Mouse (Mus musculus) intestine, postnatal 0 days (tissue): Measurements from ENCODE around the gene Gbgt1. TPM values are rescaled to one million over a fixed set of nuclear protein-coding genes. Genes with fewer than 3 reads are reported as not detected.

ENCODE experiments used
- ATAC-seq: fragments of 200-750 bp; cut with Nextera tagmentation; 2 replicates; pipeline ENCODE4 v1.8.0; 2017; ENCODE audit warnings: mild to moderate bottlenecking, moderate TSS enrichment, moderate library complexity
- H3K27ac ChIP-seq: fragments of 300-500 bp; sonication (generic); 2 replicates; pipeline ENCODE4 v1.5.1; 2014; ENCODE audit warnings: mild to moderate bottlenecking, low read depth, low read length, moderate library complexity
- H3K27me3 ChIP-seq: fragments of 300-500 bp; sonication (generic); replicated peaks from 2 replicates; pipeline ENCODE4 v1.6.1; 2014; ENCODE audit warnings: low read length, mixed read lengths; ENCODE audit not compliant: control insufficient read depth, insufficient read depth
- H3K36me3 ChIP-seq: fragments of 300-500 bp; sonication (generic); 2 replicates; pipeline ENCODE4 v1.6.1; 2014; ENCODE audit warnings: mild to moderate bottlenecking, moderate library complexity; ENCODE audit not compliant: control insufficient read depth, insufficient read depth
- H3K4me1 ChIP-seq: fragments of 300-500 bp; sonication (generic); replicated peaks from 2 replicates; pipeline ENCODE4 v1.6.1; 2014; ENCODE audit warnings: antibody characterized with exemption, low read length, mixed read lengths; ENCODE audit not compliant: control insufficient read depth, insufficient read depth
- H3K4me2 ChIP-seq: fragments of 300-500 bp; sonication (generic); replicated peaks from 2 replicates; pipeline ENCODE4 v1.6.1; 2014; ENCODE audit warnings: low read depth, mild to moderate bottlenecking, moderate library complexity
- H3K4me3 ChIP-seq: fragments of 300-500 bp; sonication (generic); 2 replicates; pipeline ENCODE4 v1.5.1; 2014; ENCODE audit warnings: low read depth, low read length
- H3K9ac ChIP-seq: fragments of 300-500 bp; sonication (generic); 2 replicates; pipeline ENCODE4 v1.6.1; 2014; ENCODE audit warnings: mild to moderate bottlenecking, low read depth, low read length
- H3K9me3 ChIP-seq: fragments of 300-500 bp; sonication (generic); 2 replicates; pipeline ENCODE4 v1.6.1; 2016; ENCODE audit warnings: mixed run types; ENCODE audit not compliant: control insufficient read depth
- CTCF ChIP-seq: sonication (generic); IDR thresholded peaks from 2 replicates; pipeline ENCODE4 v1.5.1; 2016; ENCODE audit warnings: low read depth, mild to moderate bottlenecking, control low read depth, antibody characterized with exemption, moderate library complexity
- WGBS: fragments of 180-500 bp; shearing (Covaris S2); extraction: QIAGEN DNeasy Blood & Tissue Kit; methylation state at CpG from one replicate; pipeline ENCODE4 v1.1.7; 2014; 5-methylcytosine and 5-hydroxymethylcytosine counted together
- polyA plus RNA-seq: library from polyadenylated mRNA; unstranded; fragments of >200 nt; fragmentation: Nextera tagmentation; extraction: Ambion mirVana; gene quantifications from 2 replicates; pipeline ENCODE4 v1.2.1, GENCODE M21; 2015

Gene Gbgt1
- polyA plus RNA-seq, 1 experiment from 2014 or later = 1.6 TPM

- Histone ChIP-seq H3K4me2 (no peak overlapping the region), H3K27ac (no peak overlapping the region), H3K36me3 (peaks cover 86% of the 10 kb centered on the region), H3K4me3 (no peak overlapping the region), H3K4me1 (no peaks in the 10 kb centered on the region), H3K27me3 (no peaks in the 10 kb centered on the region), H3K9me3 (no peaks in the 10 kb centered on the region), H3K9ac (no peak overlapping the region)
- 49% methylated on average over 11 of the region's 11 CpGs for WGBS
- peak; percentile 100 for TF ChIP-seq CTCF
- peak; percentile 55 for ATAC-seq
Observed at GRCm38 (mm10) chr2:28547237-28548172, 50.8 kb downstream of the Gbgt1 start.

- TF ChIP-seq CTCF = no peak
- ATAC-seq = no peak
- 90% methylated on average over 13 of the region's 13 CpGs for WGBS
- Histone ChIP-seq H3K4me2 (no peak overlapping the region), H3K36me3 (peaks cover 88% of the 10 kb centered on the region), H3K9me3 (no peaks in the 10 kb centered on the region), H3K27me3 (no peaks in the 10 kb centered on the region), H3K4me1 (no peaks in the 10 kb centered on the region), H3K9ac (no peak overlapping the region), H3K27ac (no peak overlapping the region), H3K4me3 (no peak overlapping the region)
Observed at GRCm38 (mm10) chr2:28549157-28549556, 52.5 kb downstream of the Gbgt1 start.

- WGBS = 96% methylated on average over 5 of the region's 5 CpGs
Observed at GRCm38 (mm10) chr2:28552301-28552700, 55.6 kb downstream of the Gbgt1 start.

More at GRCm38 (mm10) chr2:28552301-28552700, 55.6 kb downstream of the Gbgt1 start:
- no peak overlapping the region for H3K4me2 ChIP-seq
- no peak for ATAC-seq
- H3K27me3 ChIP-seq = no peaks in the 10 kb centered on the region
- H3K4me3 ChIP-seq = no peak overlapping the region
- no peak overlapping the region for H3K9ac ChIP-seq
- H3K36me3 ChIP-seq = peaks cover 65% of the 10 kb centered on the region
- H3K4me1 ChIP-seq = no peaks in the 10 kb centered on the region
- H3K9me3 ChIP-seq = no peaks in the 10 kb centered on the region
- H3K27ac ChIP-seq = no peak overlapping the region
- no peak for TF ChIP-seq CTCF

Other genes with a start within 250 kb of the Gbgt1 start
- gene Ppp1r26, start 50.1 kb upstream of the Gbgt1 start, polyA plus RNA-seq = 0.61 and 0.73 TPM in 2 replicates
- gene 1700007K13Rik, start 30.6 kb upstream of the Gbgt1 start, polyA plus RNA-seq = not detected in 2 replicates
- 24.5 and 25.1 TPM in 2 replicates for gene Mrps2, start 28.8 kb upstream of the Gbgt1 start, polyA plus RNA-seq
- gene Gm10134, start 9.2 kb downstream of the Gbgt1 start, polyA plus RNA-seq = 6.0 and 8.7 TPM in 2 replicates
- 11.5 and 15.6 TPM in 2 replicates for gene Ralgds, start 16.2 kb downstream of the Gbgt1 start, polyA plus RNA-seq
- gene Cel, start 66.5 kb downstream of the Gbgt1 start, polyA plus RNA-seq = 5.5 and 7.9 TPM in 2 replicates
- 8.4 and 8.9 TPM in 2 replicates for gene Gtf3c5, start 86.9 kb downstream of the Gbgt1 start, polyA plus RNA-seq
- gene Gfi1b, start 125.1 kb downstream of the Gbgt1 start, polyA plus RNA-seq = 0.34 TPM in 1 of 2 replicates, not detected in the other
- 6.5 and 8.2 TPM in 2 replicates for gene Tsc1, start 144.3 kb downstream of the Gbgt1 start, polyA plus RNA-seq
- gene Spaca9, start 202.8 kb downstream of the Gbgt1 start, polyA plus RNA-seq = 0.60 and 0.86 TPM in 2 replicates
- 0.16 TPM in 1 of 2 replicates, not detected in the other for gene Ak8, start 203.3 kb downstream of the Gbgt1 start, polyA plus RNA-seq